Mouse (Mus musculus): Measurements from ENCODE around the gene Atrnl1.

DNA sequence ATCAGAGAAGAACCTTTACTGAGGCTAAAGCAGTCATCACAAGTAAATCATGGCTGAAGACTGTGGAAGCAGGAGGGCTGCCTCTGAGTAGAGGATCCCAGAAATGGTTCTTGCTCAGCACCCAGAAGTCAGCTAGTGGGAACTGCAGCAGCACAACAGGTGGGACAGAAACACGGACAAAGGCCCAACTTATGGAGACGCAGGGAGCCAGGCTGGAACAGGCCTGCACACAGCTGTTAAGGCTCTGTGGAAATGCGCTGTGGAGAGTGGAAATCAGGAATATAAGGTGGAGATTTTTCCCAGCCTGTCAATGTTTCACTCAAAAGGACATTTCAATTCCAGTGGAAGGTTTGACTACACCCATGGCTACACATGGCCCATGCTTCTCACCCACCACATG, 406.6 kb downstream of the Atrnl1 start:
- TF ChIP-seq CTCF (IDR thresholded peaks at IDR 0.05; ENCODE audit: extremely low read depth, insufficient read length, insufficient replicate concordance, low read depth, low read length) (no peak), POLR2A (IDR thresholded peaks at IDR 0.05; ENCODE audit: low read depth, low read length) (no peak)

Measured in small intestine, adult 2 months (tissue).